Mouse (Mus musculus) Muller cell, postnatal 12 days (primary cell): ENCODE data around the gene Pbx2.

ENCODE experiments used
- DNase-seq: peaks from one replicate; pipeline ENCODE4 v3.0.0-alpha.2; 2015; ENCODE audit errors: inconsistent ontology term

Gene Pbx2

GRCm38 (mm10) chr17:34629221-34629751, 38.2 kb downstream of the Pbx2 start, which contains the start of gene Prrt1:
Prrt1 (plus strand) TSS chr17:34629533.
- no peak for DNase-seq

- no peak for DNase-seq
Observed at GRCm38 (mm10) chr17:34629796-34630603, 38.9 kb downstream of the Pbx2 start.

- DNase-seq: no peak
Observed at GRCm38 (mm10) chr17:34630761-34631301, 39.8 kb downstream of the Pbx2 start.

GRCm38 (mm10) chr17:34631647-34632046, 40.6 kb downstream of the Pbx2 start:
- no peak for DNase-seq

GRCm38 (mm10) chr17:34632261-34632691, 41.2 kb downstream of the Pbx2 start:
- DNase-seq: peak; percentile 87

- no peak for DNase-seq
Observed at GRCm38 (mm10) chr17:34635671-34636070, 44.6 kb downstream of the Pbx2 start.

- no peak for DNase-seq
Observed at GRCm38 (mm10) chr17:34637459-34637858, 46.4 kb downstream of the Pbx2 start.

- no peak for DNase-seq
Observed at GRCm38 (mm10) chr17:34639461-34640255, 48.6 kb downstream of the Pbx2 start.

GRCm38 (mm10) chr17:34640778-34641601, 49.9 kb downstream of the Pbx2 start:
- peak; percentile 93 for DNase-seq

GRCm38 (mm10) chr17:34641945-34642344, 50.9 kb downstream of the Pbx2 start:
- DNase-seq: no peak

- no peak for DNase-seq
Observed at GRCm38 (mm10) chr17:34643379-34643778, 52.3 kb downstream of the Pbx2 start.

GRCm38 (mm10) chr17:34643944-34644343, 52.9 kb downstream of the Pbx2 start:
- no peak for DNase-seq

GRCm38 (mm10) chr17:34644608-34645007, 53.5 kb downstream of the Pbx2 start, which contains the start of gene Fkbpl:
Fkbpl (plus strand) TSS chr17:34644764.
- peak; percentile 92 for DNase-seq

- DNase-seq: no peak
Observed at GRCm38 (mm10) chr17:34645256-34645829, 54.3 kb downstream of the Pbx2 start.

- DNase-seq: no peak
Observed at GRCm38 (mm10) chr17:34645831-34646511, 54.9 kb downstream of the Pbx2 start.
